Mouse (Mus musculus) MEL (cell line): ENCODE measurements at regions not wholly inside any gene's neighbourhood (a gene's known extent, or its start where the extent isn't known, plus 50 kb on each side); places are given as distances from the start of the nearest gene placed in this dataset.

Experiments used
- DNase-seq: peaks from one replicate; pipeline ENCODE4 v3.0.0; 2011; ENCODE audit warnings: low read depth, low spot score
- H3K27ac ChIP-seq: 2 replicates; pipeline ENCODE4 v1.5.1; 2012; ENCODE audit warnings: low read depth, mild to moderate bottlenecking, control low read depth, low read length, moderate library complexity; ENCODE audit not compliant: control insufficient read depth
- H3K27me3 ChIP-seq, 2 experiments: fragments of 150-350 bp in 1 of 2; sonication (generic) in 1 of 2; 2 replicates each; pipeline ENCODE4 v1.6.1; 2012; ENCODE audit warnings: low read length in 2 of 2, mild to moderate bottlenecking in 2 of 2, improper control_type of control experiment in 1 of 2, moderate library complexity in 1 of 2; ENCODE audit not compliant: insufficient read depth in 2 of 2, control insufficient read depth in 1 of 2
- H3K36me3 ChIP-seq, 2 experiments: 2 replicates each; pipeline ENCODE4 v1.6.1; 2012 to 2014; ENCODE audit warnings: low read length in 2 of 2, improper control_type of control experiment in 1 of 2, inconsistent platforms in 1 of 2, mild to moderate bottlenecking in 1 of 2; ENCODE audit not compliant: insufficient read depth in 2 of 2, control insufficient read depth in 1 of 2
- H3K4me1 ChIP-seq, 2 experiments: fragments of 150-350 bp in 1 of 2; sonication (generic) in 1 of 2; 2 replicates each; pipeline ENCODE4 v1.6.1; 2012; ENCODE audit warnings: low read length in 2 of 2, improper control_type of control experiment in 1 of 2, mild to moderate bottlenecking in 1 of 2; ENCODE audit not compliant: insufficient read depth in 2 of 2, control insufficient read depth in 1 of 2
- H3K4me3 ChIP-seq, 2 experiments: fragments of 150-350 bp in 1 of 2; sonication (generic) in 1 of 2; 2 replicates each; pipeline ENCODE4 v1.5.1; 2012; ENCODE audit warnings: low read depth in 2 of 2, low read length in 2 of 2, mild to moderate bottlenecking in 2 of 2, moderate library complexity in 2 of 2, control low read depth in 1 of 2, improper control_type of control experiment in 1 of 2; ENCODE audit not compliant: control insufficient read depth in 1 of 2, insufficient read depth in 1 of 2
- H3K79me2 ChIP-seq: 2 replicates; pipeline ENCODE4 v1.6.1; 2012; ENCODE audit warnings: mild to moderate bottlenecking, low read length, moderate library complexity; ENCODE audit not compliant: control insufficient read depth, poor library complexity, insufficient read depth
- H3K9ac ChIP-seq: 2 replicates; pipeline ENCODE4 v1.6.1; 2012; ENCODE audit warnings: low read depth, mild to moderate bottlenecking, control low read depth, low read length, moderate library complexity; ENCODE audit not compliant: control insufficient read depth, poor library complexity, severe bottlenecking
- H3K9me3 ChIP-seq: fragments of 150-350 bp; sonication (generic); replicated peaks from 2 replicates; pipeline ENCODE4 v1.6.1; 2012; ENCODE audit warnings: mild to moderate bottlenecking, low read length, improper control_type of control experiment, moderate library complexity; ENCODE audit not compliant: insufficient read depth
- BHLHE40 ChIP-seq: IDR thresholded peaks from 2 replicates; pipeline ENCODE4 v1.6.1; 2012; ENCODE audit warnings: low read depth, mild to moderate bottlenecking, inconsistent platforms, low read length, improper control_type of control experiment, borderline replicate concordance
- CTCF ChIP-seq, 3 experiments: IDR thresholded peaks in 2 of 3; conservative IDR thresholded peaks in 1 of 3; 2 replicates each; pipeline ENCODE4 v1.5.1; 2011 to 2012; ENCODE audit warnings: low read length in 3 of 3, low read depth in 2 of 3, mild to moderate bottlenecking in 2 of 3, improper control_type of control experiment in 1 of 3, inconsistent platforms in 1 of 3, mixed read lengths in 1 of 3, moderate library complexity in 1 of 3; ENCODE audit not compliant: control insufficient read depth in 1 of 3, insufficient read depth in 1 of 3, poor library complexity in 1 of 3, severe bottlenecking in 1 of 3
- ELF1 ChIP-seq: IDR thresholded peaks from 2 replicates; pipeline ENCODE4 v1.6.1; 2014; ENCODE audit warnings: low read depth, mild to moderate bottlenecking, inconsistent platforms, low read length, improper control_type of control experiment, moderate library complexity
- ETS1 ChIP-seq: IDR thresholded peaks from 2 replicates; pipeline ENCODE4 v1.6.1; 2012; ENCODE audit warnings: low read depth, mild to moderate bottlenecking, inconsistent platforms, low read length, improper control_type of control experiment, moderate library complexity
- GATA1 ChIP-seq: IDR thresholded peaks from 2 replicates; pipeline ENCODE4 v1.6.1; 2011; ENCODE audit warnings: low read depth, low read length, improper control_type of control experiment
- HCFC1 ChIP-seq: IDR thresholded peaks from 2 replicates; pipeline ENCODE4 v1.6.1; 2012; ENCODE audit warnings: low read depth, mild to moderate bottlenecking, inconsistent platforms, low read length, improper control_type of control experiment, moderate library complexity
- JUND ChIP-seq: IDR thresholded peaks from 2 replicates; pipeline ENCODE4 v1.6.1; 2011; ENCODE audit warnings: low read depth, mild to moderate bottlenecking, improper control_type of control experiment, low read length
- MAFK ChIP-seq: IDR thresholded peaks from 2 replicates; pipeline ENCODE4 v1.6.1; 2011; ENCODE audit warnings: low read depth, mild to moderate bottlenecking, low read length, improper control_type of control experiment, borderline replicate concordance
- MEF2A ChIP-seq: IDR thresholded peaks from 2 replicates; pipeline ENCODE4 v1.6.1; 2014; ENCODE audit warnings: low read depth, mild to moderate bottlenecking, inconsistent platforms, low read length, improper control_type of control experiment; ENCODE audit not compliant: poor library complexity, insufficient replicate concordance, severe bottlenecking; ENCODE audit errors: extremely low read depth
- MXI1 ChIP-seq: IDR thresholded peaks from 2 replicates; pipeline ENCODE4 v1.6.1; 2011; ENCODE audit warnings: mild to moderate bottlenecking, low read depth, low read length, improper control_type of control experiment
- MYB ChIP-seq: IDR thresholded peaks from 2 replicates; pipeline ENCODE4 v1.6.1; 2011; ENCODE audit warnings: mild to moderate bottlenecking, low read depth, low read length, improper control_type of control experiment
- POLR2A ChIP-seq, 2 experiments: IDR thresholded peaks; 2 replicates each; pipeline ENCODE4 v1.6.1; 2011 to 2012; ENCODE audit warnings: low read length in 2 of 2, mild to moderate bottlenecking in 2 of 2, control low read depth in 1 of 2, improper control_type of control experiment in 1 of 2, low read depth in 1 of 2, moderate library complexity in 1 of 2; ENCODE audit not compliant: control insufficient read depth in 1 of 2, insufficient read depth in 1 of 2, poor library complexity in 1 of 2
- POLR2AphosphoS2 ChIP-seq: IDR thresholded peaks from 2 replicates; pipeline ENCODE4 v1.6.1; 2011; ENCODE audit warnings: low read length, improper control_type of control experiment
- RCOR1 ChIP-seq: IDR thresholded peaks from 2 replicates; pipeline ENCODE4 v1.6.1; 2012; ENCODE audit warnings: low read depth, mild to moderate bottlenecking, inconsistent platforms, low read length, improper control_type of control experiment
- SMC3 ChIP-seq: IDR thresholded peaks from 2 replicates; pipeline ENCODE4 v1.6.1; 2011; ENCODE audit warnings: low read depth, low read length, improper control_type of control experiment
- TCF12 ChIP-seq: IDR thresholded peaks from 2 replicates; pipeline ENCODE4 v1.6.1; 2014; ENCODE audit warnings: low read depth, mild to moderate bottlenecking, inconsistent platforms, low read length, improper control_type of control experiment, moderate library complexity
- UBTF ChIP-seq: IDR thresholded peaks from 2 replicates; pipeline ENCODE4 v1.6.1; 2012; ENCODE audit warnings: low read depth, mild to moderate bottlenecking, inconsistent platforms, low read length, improper control_type of control experiment, moderate library complexity, borderline replicate concordance; ENCODE audit not compliant: insufficient read depth
- USF1 ChIP-seq: IDR thresholded peaks from 2 replicates; pipeline ENCODE4 v1.6.1; 2014; ENCODE audit warnings: low read depth, mild to moderate bottlenecking, inconsistent platforms, low read length, improper control_type of control experiment, moderate library complexity
- ZC3H11A ChIP-seq: IDR thresholded peaks from 2 replicates; pipeline ENCODE4 v1.6.1; 2012; ENCODE audit warnings: low read depth, mild to moderate bottlenecking, inconsistent platforms, low read length, improper control_type of control experiment
- ZMIZ1 ChIP-seq: IDR thresholded peaks from 2 replicates; pipeline ENCODE4 v1.6.1; 2012; ENCODE audit warnings: low read depth, mild to moderate bottlenecking, inconsistent platforms, low read length, improper control_type of control experiment, moderate library complexity

DNA sequence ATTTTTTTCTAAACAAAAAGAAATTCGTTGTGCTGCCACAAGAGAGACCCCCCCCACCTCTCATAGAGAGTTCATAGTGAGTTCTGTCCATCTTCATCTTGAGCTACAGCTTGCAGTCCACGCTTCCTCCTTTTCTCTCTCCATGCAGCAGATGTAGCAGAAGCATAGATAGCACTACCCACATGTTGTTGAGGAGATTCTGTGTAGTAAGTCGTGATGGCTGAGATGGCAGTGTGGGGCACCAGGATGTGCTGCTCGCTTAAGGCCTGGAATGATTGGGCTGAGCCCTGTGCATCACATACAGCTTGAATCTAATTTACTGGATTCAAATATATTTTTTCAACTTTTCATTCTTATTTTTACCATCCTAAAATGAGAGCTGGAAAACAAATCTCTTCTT, 184.4 kb upstream of the Ccn2 start:
- Histone ChIP-seq H3K36me3 (no peaks in the 10 kb centered on the region), H3K79me2 (no peaks in the 10 kb centered on the region), H3K4me3 (no peak overlapping the region), H3K9me3 (no peaks in the 10 kb centered on the region)
- DNase-seq = no peak
- TF ChIP-seq MAFK = no peak
- no peak for TF ChIP-seq MYB
- no peak for TF ChIP-seq MEF2A
- no peak for TF ChIP-seq ETS1
- TF ChIP-seq BHLHE40 = no peak
- no peak for TF ChIP-seq UBTF
- no peak for TF ChIP-seq POLR2A (IDR thresholded peaks at IDR 0.05; ENCODE audit: control insufficient read depth in 1 of 2, insufficient read depth in 1 of 2, low read depth in 1 of 2, low read length in 2 of 2, poor library complexity in 1 of 2)
- no peak for TF ChIP-seq ELF1
- no peak for TF ChIP-seq SMC3
- TF ChIP-seq, all 39 proteins: peak for 0
- H3K27me3 ChIP-seq = no peaks in the 10 kb centered on the region; a peak in 2 of 4 replicates
- no peaks in the 10 kb centered on the region for H3K4me1 ChIP-seq
- no peak overlapping the region for H3K9ac ChIP-seq
- no peak overlapping the region for H3K27ac ChIP-seq

DNA sequence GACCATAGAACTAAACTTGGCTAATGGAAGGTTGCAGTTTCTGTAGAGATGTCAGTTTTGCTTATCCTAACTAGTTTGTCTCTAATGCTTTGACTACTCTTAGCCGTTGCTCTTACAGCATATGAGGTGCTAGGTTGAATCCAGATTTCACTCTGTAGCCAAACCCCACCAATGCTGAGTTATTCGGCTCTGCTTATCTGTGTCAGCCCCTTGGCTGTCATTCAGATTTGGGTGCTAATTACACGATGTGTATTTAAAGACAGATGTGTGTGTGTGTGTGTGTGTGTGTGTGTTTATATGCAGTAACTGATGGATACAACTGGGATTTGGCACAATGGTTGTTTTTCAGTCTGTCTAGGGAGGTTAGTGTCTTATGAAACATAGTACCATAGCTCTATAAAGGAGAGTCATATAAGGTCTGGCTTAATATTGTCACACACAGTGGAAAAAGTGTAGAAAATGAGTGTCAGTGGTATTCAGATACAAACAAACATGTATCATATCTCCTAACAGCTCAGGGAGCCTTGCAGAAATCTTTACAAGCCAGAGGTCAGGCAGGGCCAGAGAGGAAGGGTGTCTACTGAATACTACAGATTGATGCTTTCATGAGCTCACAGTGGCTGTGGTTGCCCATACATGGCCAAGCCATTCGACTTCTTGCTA, 172.6 kb upstream of the Ccn2 start:
- no peaks in the 10 kb centered on the region for H3K9me3 ChIP-seq
- H3K79me2 ChIP-seq = no peaks in the 10 kb centered on the region
- no peak overlapping the region for H3K27ac ChIP-seq
- TF ChIP-seq MXI1 (no peak), ZC3H11A (no peak)
- TF ChIP-seq, all 39 proteins: peak for 0
- no peak for DNase-seq
- Histone ChIP-seq H3K27me3 (no peaks in the 10 kb centered on the region), H3K36me3 (no peaks in the 10 kb centered on the region), H3K4me1 (no peaks in the 10 kb centered on the region), H3K4me3 (no peak overlapping the region), H3K9ac (no peak overlapping the region)

DNA sequence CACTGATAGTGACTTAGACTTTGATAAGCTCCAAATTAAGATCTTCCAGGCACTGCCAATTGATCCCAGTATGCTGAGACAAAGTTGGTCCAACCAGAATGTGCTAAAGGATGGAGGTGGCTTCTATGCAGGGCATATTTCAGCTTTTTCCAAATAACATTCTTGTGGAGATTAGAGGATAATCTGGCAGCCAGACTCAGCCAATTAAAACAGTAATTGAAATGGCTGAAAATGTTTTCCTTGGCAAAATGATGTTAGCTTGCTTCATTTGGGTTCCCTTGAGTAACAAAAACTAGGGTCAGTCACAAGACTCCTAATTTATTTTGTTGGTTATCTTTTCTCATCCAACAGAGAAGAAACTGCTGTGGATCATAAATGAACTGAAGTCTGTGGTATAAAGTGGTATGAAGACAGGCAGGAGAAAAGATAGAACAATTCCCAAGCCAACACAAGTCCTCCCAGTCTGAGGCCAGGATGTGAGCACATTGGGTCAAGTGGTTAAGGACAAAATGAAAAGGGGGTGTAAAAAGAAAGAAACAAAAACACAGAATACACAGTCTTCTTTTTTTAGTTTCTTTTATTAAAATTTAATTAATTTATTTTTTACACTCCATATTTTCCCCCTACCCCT, 161.4 kb upstream of the Ccn2 start:
- Histone ChIP-seq H3K27ac (no peak overlapping the region), H3K4me3 (no peak overlapping the region), H3K9me3 (no peaks in the 10 kb centered on the region), H3K79me2 (no peaks in the 10 kb centered on the region)
- TF ChIP-seq HCFC1 (no peak), MEF2A (no peak), SMC3 (no peak), JUND (no peak), GATA1 (no peak), ZMIZ1 (no peak), MYB (no peak), TCF12 (no peak), USF1 (no peak), POLR2AphosphoS2 (no peak), CTCF (IDR thresholded peaks at IDR 0.05 in 2 of 3, conservative IDR thresholded peaks at IDR 0.05 in 1 of 3; ENCODE audit: control insufficient read depth in 1 of 3, insufficient read depth in 1 of 3, low read depth in 2 of 3, low read length in 3 of 3, poor library complexity in 1 of 3, severe bottlenecking in 1 of 3) (no peak), ETS1 (no peak), RCOR1 (no peak)
- TF ChIP-seq, all 39 proteins: peak for 0
- Histone ChIP-seq H3K36me3 (no peaks in the 10 kb centered on the region), H3K9ac (no peak overlapping the region), H3K4me1 (no peaks in the 10 kb centered on the region), H3K27me3 (no peaks in the 10 kb centered on the region)
- DNase-seq = no peak
